Mouse (Mus musculus) erythroblast, embryonic 14.5 days (primary cell): ENCODE data around the gene Carmil3.

Experiments used
- GATA1 ChIP-seq: IDR thresholded peaks from 2 replicates; pipeline ENCODE4 v1.6.1; 2012; ENCODE audit warnings: low read length, inconsistent platforms, mixed read lengths
- TAL1 ChIP-seq: IDR thresholded peaks from 3 replicates; pipeline ENCODE4 v1.6.1; 2012; ENCODE audit warnings: low read length, inconsistent platforms, mixed read lengths

DNA sequence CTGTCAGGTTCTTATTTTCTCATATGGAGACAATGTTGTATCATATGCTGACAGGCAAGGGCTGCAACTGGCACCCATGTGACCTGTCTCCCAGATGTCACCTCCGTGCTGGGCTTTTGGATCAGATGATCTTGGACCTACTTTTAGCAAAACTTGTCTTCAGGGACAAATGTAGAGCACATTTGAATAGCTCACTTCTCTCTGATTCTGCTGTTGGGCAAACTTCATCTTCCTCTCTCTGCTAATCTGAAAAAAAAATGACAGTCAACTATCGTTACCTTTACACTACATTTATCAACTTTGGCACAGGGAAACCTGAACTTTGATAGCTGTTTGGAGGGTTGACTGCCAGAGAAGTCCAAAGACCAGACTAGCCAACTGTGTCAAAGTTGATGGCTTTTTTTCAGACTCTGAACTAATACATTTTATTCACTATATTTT, 22.1 kb upstream of the Carmil3 start:
- no peak for TF ChIP-seq TAL1
- no peak for TF ChIP-seq GATA1
